Mouse (Mus musculus) erythroblast, adult 5-6 weeks (primary cell): ENCODE measurements around the gene Dennd4a. TPM values are rescaled to one million over a fixed set of nuclear protein-coding genes. Genes with fewer than 3 reads are reported as not detected.

ENCODE experiments used
- ATAC-seq: replicated peaks from 2 replicates; pipeline ENCODE4 v1.8.0; 2016; ENCODE audit warnings: moderate number of reproducible peaks, mild to moderate bottlenecking, moderate TSS enrichment, inconsistent platforms; ENCODE audit not compliant: poor library complexity, low FRiP score, severe bottlenecking
- total RNA-seq, 2 experiments: library from RNA; stranded (forward) in 1 of 2; stranded (reverse) in 1 of 2; fragments of 150-400 nt in 1 of 2; fragments of 200-764, 138-1000 nt in 1 of 2; gene quantifications; 2 replicates each; pipeline versions ENCODE4 v1.2.3 to v1.2.4; 2015 to 2017; ENCODE audit warnings: low replicate concordance in 2 of 2

The Dennd4a gene
- total RNA-seq (2015; ENCODE audit: low replicate concordance): 2,131 and 2,183 TPM in 2 replicates
- 2,463 and 2,483 TPM in 2 replicates for total RNA-seq (2017; ENCODE audit: low replicate concordance)

DNA sequence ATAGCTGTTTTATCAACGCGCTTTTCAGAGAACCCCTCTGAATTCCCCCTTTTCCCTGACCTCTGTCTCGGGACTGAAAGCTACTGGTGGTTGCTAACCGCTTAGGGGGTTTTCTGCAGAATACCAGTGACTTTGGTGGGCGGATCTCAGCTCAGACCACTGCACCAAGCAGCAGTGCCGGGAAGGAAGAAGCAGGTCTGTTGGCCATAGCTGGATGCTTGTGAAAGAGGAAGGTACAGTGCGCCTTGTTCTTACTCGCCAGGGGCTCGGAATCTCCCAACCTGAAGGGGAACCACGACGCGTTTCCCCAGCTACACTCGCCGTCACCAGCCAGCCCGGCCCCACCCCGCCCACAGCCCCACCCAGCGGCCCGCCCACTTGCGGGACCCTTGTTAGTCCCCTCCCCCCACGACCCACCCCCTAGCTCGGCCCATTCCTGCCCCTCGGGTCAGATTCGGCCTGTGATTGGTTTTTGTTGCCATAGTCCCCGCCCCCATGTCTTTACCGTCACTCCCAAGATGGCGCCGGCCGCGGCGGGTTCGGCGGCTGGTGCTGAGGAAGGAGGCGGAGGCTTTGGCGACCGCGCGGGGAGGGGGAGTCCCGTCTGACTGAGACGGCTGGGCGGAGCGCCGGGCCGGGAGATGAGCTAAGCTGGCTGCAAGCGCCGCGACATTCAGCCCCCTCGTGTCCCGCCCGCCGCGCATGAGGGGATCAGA is at the start of gene Dennd4a:
Gene Dennd4a, plus strand, starts transcription at position 519 of the 716 bp plus-strand sequence.
- peak; percentile 76 for ATAC-seq

GRCm38 (mm10) chr9:64764824-64765223 is 46.3 kb upstream of the Dennd4a start:
- no peak for ATAC-seq

DNA sequence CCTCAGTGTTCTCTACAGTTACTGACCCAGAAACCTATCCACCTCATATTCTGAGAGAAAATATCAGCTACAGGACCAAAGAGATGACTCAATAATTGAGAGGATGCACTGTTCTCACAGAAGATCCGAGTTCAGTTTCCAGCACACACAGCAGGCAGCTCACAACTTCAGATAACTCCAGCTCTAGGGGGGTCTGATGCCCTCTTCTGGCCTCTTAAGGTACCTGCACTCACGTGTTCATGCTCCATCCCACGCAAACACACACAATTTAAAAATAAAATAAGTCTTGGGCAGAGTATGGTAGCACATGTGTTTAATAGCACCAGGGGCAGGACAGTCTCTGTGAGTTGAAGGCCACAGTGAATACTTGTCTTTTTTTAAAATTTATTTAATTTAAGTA is 45.0 kb upstream of the Dennd4a start:
- 0 out of 2 replicates have a peak, but pooled peaks have one; percentile 52 for ATAC-seq

GRCm38 (mm10) chr9:64767796-64768195 is 43.3 kb upstream of the Dennd4a start:
- ATAC-seq: no peak

- no peak for ATAC-seq
Observed at GRCm38 (mm10) chr9:64769066-64769695, 42.0 kb upstream of the Dennd4a start.

DNA sequence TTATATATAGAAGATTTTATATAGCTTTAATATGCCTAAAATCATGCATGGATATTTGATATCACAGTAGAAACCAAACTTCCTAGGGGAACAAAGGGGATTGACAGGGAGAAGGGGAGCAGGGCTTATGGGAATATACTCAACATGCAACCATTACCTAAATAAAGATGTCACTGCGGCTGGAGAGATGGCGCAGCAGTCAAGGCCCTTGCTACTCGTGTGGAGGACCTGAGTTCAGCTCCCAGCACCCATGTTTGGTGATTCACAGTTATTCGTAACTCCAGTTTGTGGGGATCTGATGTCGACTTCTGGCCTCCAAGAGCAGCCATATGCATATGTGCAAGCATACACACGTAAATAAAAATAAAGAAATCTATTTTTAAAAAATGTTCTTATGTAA is 41.2 kb upstream of the Dennd4a start:
- ATAC-seq: no peak

GRCm38 (mm10) chr9:64770411-64770849 is 40.7 kb upstream of the Dennd4a start:
- no peak for ATAC-seq

- 0 out of 2 replicates have a peak, but pooled peaks have one; percentile 15 for ATAC-seq
Observed at GRCm38 (mm10) chr9:64771236-64771635, 39.9 kb upstream of the Dennd4a start.

GRCm38 (mm10) chr9:64773254-64773653 is 37.9 kb upstream of the Dennd4a start:
- no peak for ATAC-seq

DNA sequence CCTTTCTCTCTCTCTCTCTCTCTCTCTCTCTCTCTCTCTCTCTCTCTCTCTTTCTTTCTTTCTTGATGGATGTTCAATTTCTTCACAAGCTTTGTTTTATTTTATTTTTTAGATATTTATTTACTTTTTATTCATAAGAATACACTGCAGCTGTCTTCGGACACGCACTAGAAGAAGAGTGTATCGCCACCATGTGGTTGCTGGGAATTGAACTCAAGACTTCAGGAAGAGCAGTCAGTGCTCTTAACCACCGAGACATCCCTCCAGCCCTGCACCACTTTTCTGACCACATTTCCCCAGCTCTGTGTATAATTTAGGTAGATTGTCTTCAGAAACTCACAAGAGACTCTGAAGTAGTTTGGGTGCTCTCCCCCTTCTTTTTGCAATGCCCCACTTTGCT is 37.2 kb upstream of the Dennd4a start:
- no peak for ATAC-seq

DNA sequence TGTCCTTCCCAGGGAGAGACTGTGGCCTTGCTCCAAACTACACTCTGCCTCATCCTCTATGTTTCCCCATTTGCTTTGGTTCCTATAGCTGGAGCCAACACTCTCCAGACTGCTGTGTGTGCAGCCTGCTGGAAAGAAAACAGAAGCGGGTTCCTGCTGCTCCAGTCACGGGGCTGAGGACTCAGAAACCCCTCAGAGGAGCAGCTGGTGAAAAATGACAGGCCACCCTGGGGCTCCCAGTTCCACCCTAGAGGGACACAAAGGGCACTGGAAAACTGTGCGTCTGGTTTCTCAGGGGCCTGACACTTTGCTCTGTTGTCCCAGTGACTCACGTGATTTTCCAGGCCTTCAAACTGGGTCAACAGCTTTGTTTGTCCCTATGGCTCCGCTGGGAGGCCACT is 36.7 kb upstream of the Dennd4a start:
- ATAC-seq: no peak

DNA sequence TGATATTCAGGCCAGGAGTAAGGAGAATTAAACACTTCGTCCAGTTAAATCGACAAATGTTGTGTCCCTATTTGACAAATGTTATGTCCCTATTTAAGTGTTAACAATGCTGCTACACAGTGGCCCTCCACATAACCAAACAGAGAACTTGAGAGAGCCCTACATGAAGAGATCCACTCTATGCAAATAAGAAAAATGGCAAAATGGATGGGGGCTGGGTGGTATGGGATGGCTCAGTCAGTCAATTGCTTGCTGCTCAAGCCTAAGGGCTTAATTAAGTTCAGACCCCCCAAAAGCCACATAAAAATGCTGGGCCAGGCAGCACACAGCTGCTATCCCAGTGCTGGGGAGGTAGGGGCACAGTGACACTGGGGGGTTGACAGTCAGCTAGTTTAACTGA is 36.3 kb upstream of the Dennd4a start:
- ATAC-seq: no peak

GRCm38 (mm10) chr9:64775491-64775890 is 35.6 kb upstream of the Dennd4a start:
- ATAC-seq: no peak

DNA sequence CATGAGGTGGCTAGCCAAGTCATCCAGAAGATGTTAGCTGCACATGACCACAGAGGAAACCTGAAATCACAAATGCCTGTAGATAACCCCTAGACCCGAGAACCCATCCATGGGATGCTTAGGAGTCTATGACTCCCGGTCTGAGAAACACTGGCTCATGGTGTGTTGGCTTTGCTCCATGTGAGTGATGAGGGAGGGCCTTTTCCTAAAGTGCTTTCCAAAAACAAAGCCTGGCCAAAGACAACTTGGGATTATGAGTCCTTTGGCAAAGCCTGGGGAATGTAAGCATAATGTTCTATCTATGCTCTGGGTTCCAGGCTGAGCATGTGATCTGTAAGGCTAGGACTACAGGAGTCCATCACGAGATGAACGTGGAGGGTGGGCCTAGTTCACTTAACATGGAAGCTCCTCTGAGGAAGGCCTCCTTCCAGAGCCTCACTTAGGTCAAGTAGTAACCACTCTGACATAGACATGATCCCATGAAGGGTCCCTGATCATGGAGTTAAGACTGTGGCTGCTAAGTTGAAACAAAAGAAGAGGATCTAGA is 33.6 kb upstream of the Dennd4a start:
- ATAC-seq: no peak

GRCm38 (mm10) chr9:64778151-64778550 is 33.0 kb upstream of the Dennd4a start:
- ATAC-seq: no peak

DNA sequence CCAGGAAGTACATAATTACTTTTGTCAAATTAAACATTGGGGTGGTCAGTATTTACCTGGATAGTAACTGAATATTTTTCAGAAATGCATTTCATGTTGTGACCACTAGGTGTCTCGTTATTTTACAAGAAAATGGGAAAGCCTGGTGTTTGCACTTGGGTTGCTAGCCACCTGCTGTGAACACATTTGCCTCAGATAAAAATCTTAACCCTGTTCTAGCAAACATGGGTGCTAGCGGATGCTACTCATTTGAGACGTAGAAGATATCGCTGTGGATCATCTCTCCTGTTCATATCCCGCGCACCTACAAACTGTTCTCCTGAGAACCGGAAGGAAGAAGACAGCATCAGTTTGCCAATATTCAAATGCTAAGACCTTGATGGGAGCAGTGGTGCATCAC is 31.5 kb upstream of the Dennd4a start:
- peak; percentile 81 for ATAC-seq

GRCm38 (mm10) chr9:64783511-64783910 is 27.6 kb upstream of the Dennd4a start:
- no peak for ATAC-seq

- ATAC-seq: peak; percentile 89
Observed at GRCm38 (mm10) chr9:64784841-64785240, 26.3 kb upstream of the Dennd4a start.

DNA sequence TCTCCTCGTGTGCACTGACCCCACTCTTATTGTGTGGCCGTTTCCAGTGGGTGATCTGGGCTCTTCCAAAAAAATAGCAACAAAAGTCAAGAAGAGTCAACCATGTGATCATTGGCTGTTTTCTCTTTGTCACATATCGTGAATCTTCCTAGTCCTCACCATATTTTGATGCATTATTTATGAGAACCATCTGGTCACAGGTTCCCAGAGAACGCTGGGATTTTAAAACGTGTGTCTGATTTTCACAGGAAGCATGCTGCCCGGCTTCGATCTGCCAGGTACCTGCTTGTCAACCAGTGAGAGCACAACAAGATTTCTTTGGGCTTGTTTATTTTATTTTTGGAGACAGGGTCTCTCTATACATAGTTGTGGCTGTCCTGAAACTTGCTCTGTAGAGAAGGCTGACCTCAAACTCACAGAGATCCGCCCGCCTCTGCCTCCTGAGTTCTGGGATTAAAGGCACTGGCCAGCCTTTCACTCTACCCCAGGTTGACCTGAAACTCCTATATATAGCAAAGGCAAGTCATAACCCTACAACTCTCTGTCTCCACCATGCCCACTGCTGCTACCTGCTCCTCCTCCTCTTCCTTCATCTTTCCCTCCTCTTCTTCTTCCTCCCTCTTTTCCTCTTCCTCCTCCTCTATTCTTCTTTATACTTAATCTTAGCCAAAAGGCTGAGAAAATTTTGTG is 24.8 kb upstream of the Dennd4a start:
- ATAC-seq: no peak

- no peak for ATAC-seq
Observed at GRCm38 (mm10) chr9:64788070-64788469, 23.1 kb upstream of the Dennd4a start.
